Mouse (Mus musculus) small intestine, adult 2 months (tissue): Measurements from ENCODE around the gene Sema6d. TPM values are rescaled to one million over a fixed set of nuclear protein-coding genes. Genes with fewer than 3 reads are reported as not detected.

Experiments
- H3K27ac ChIP-seq: fragments of 200-500 bp; 2 replicates; pipeline ENCODE4 v1.5.1; 2012; ENCODE audit warnings: low read depth, low read length, control low read depth, inconsistent platforms; ENCODE audit not compliant: insufficient read depth
- H3K27me3 ChIP-seq: fragments of 200-500 bp; 2 replicates; pipeline ENCODE4 v1.6.1; 2012; ENCODE audit warnings: mild to moderate bottlenecking, moderate library complexity, low read length, inconsistent platforms; ENCODE audit not compliant: control insufficient read depth, insufficient read depth
- H3K36me3 ChIP-seq: fragments of 200-500 bp; 2 replicates; pipeline ENCODE4 v1.6.1; 2012; ENCODE audit warnings: mild to moderate bottlenecking, low read length, control low read depth, inconsistent platforms; ENCODE audit not compliant: control insufficient read depth, insufficient read depth
- H3K4me1 ChIP-seq: fragments of 200-500 bp; 2 replicates; pipeline ENCODE4 v1.6.1; 2012; ENCODE audit warnings: low read length, inconsistent platforms, mixed read lengths; ENCODE audit not compliant: control insufficient read depth, insufficient read depth, insufficient read length
- H3K4me3 ChIP-seq: fragments of 200-500 bp; 2 replicates; pipeline ENCODE4 v1.5.1; 2012; ENCODE audit warnings: low read depth, mild to moderate bottlenecking, control low read depth, inconsistent platforms, low read length, moderate library complexity
- CTCF ChIP-seq: fragments of 200-500 bp; IDR thresholded peaks from 2 replicates; pipeline ENCODE4 v1.5.1; 2012; ENCODE audit warnings: low read depth, mild to moderate bottlenecking, control low read depth, inconsistent platforms, low read length, moderate library complexity, mixed read lengths; ENCODE audit not compliant: insufficient replicate concordance, insufficient read length; ENCODE audit errors: extremely low read depth
- POLR2A ChIP-seq: fragments of 200-500 bp; IDR thresholded peaks from 2 replicates; pipeline ENCODE4 v1.6.1; 2012; ENCODE audit warnings: low read depth, mild to moderate bottlenecking, control low read depth, inconsistent platforms, low read length, moderate library complexity
- WGBS: fragments of 180-500 bp; shearing (Covaris S2); methylation state at CpG from one replicate; pipeline ENCODE4 v1.1.7; 2018; 5-methylcytosine and 5-hydroxymethylcytosine counted together
- polyA plus RNA-seq: library from polyadenylated mRNA; depleted of rRNA; stranded (reverse); fragments of >200 nt; gene quantifications from 2 replicates; pipeline ENCODE4 v1.2.3, GENCODE M21; 2012

The Sema6d gene
- polyA plus RNA-seq, 1 experiment, result 9.5 TPM

- no peak for TF ChIP-seq POLR2A
- TF ChIP-seq CTCF, result no peak
- no peaks in the 10 kb centered on the region for H3K27me3 ChIP-seq
- 53% methylated on average over 4 of the region's 4 CpGs for WGBS
Observed at GRCm38 (mm10) chr2:124396733-124397132, 307.0 kb downstream of the Sema6d start.

GRCm38 (mm10) chr2:124397304-124397703, 307.5 kb downstream of the Sema6d start:
- Histone ChIP-seq H3K4me3 (no peak overlapping the region), H3K36me3 (no peaks in the 10 kb centered on the region), H3K27ac (no peak overlapping the region), H3K27me3 (no peaks in the 10 kb centered on the region), H3K4me1 (no peaks in the 10 kb centered on the region)
- TF ChIP-seq POLR2A (no peak), CTCF (no peak)
- 51% methylated on average over 5 of the region's 5 CpGs for WGBS

More at GRCm38 (mm10) chr2:124396733-124397132, 307.0 kb downstream of the Sema6d start:
- no peak overlapping the region for H3K27ac ChIP-seq
- no peaks in the 10 kb centered on the region for H3K4me1 ChIP-seq
- H3K36me3 ChIP-seq, result no peaks in the 10 kb centered on the region
- H3K4me3 ChIP-seq, result no peak overlapping the region

DNA sequence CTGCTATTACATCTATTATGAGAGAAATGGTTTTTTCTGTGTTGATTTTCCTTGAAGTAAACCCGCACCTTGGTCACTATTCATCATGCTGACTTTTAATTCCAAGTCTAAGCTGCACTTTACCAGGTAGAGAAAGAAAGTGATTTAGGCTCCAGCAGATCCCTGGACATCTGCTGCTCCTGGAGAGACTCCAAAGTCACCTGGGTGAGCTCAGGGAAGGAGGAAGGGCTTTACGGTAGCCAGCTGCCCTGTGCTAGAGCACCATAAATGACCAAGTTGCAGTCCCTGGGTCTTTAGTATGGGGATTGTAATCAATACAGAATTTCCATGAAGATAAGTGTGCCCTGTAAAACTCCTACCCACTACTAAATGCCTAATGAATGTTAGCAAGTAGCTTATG, 309.8 kb downstream of the Sema6d start:
- Histone ChIP-seq H3K4me1 (no peaks in the 10 kb centered on the region), H3K27ac (no peak overlapping the region), H3K36me3 (no peaks in the 10 kb centered on the region), H3K4me3 (no peak overlapping the region), H3K27me3 (no peaks in the 10 kb centered on the region)
- TF ChIP-seq CTCF, result no peak
- no peak for TF ChIP-seq POLR2A
- 73% methylated on average over 2 of the region's 2 CpGs for WGBS

GRCm38 (mm10) chr2:124401727-124402380, 312.1 kb downstream of the Sema6d start:
- Histone ChIP-seq H3K27ac (no peak overlapping the region), H3K27me3 (no peaks in the 10 kb centered on the region), H3K4me1 (no peaks in the 10 kb centered on the region), H3K4me3 (no peak overlapping the region), H3K36me3 (no peaks in the 10 kb centered on the region)
- 75% methylated on average over 6 of the region's 6 CpGs for WGBS
- no peak for TF ChIP-seq CTCF
- no peak for TF ChIP-seq POLR2A

DNA sequence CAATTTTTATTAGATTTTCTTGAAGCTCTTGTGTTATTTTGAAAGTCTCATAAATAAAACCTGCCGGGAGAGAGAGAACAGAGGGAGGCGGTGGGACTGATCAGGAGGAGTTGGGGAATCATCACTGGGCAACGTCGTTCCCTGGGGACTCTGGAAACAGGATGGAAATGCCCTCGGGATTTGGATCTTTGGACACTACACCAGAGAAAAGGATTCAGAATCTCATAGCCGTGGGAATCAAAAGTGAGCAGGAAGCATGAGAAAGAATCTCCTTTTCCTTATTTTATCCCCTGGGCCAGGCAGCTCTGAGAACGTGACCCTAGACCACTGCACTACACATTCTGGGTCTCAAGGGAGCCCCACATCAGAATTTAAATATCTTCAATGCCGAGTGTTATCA, 313.8 kb downstream of the Sema6d start:
- Histone ChIP-seq H3K27ac (no peak overlapping the region), H3K27me3 (no peaks in the 10 kb centered on the region), H3K4me3 (no peak overlapping the region), H3K36me3 (no peaks in the 10 kb centered on the region), H3K4me1 (no peaks in the 10 kb centered on the region)
- TF ChIP-seq POLR2A (no peak), CTCF (no peak)
- WGBS, result 83% methylated on average over 8 of the region's 8 CpGs

- H3K27ac ChIP-seq, result no peak overlapping the region
- TF ChIP-seq CTCF (no peak), POLR2A (no peak)
- no peaks in the 10 kb centered on the region for H3K4me1 ChIP-seq
- H3K4me3 ChIP-seq, result no peak overlapping the region
- H3K27me3 ChIP-seq, result no peaks in the 10 kb centered on the region
- no peaks in the 10 kb centered on the region for H3K36me3 ChIP-seq
- WGBS, result 67% methylated on average over 6 of the region's 6 CpGs
Observed at GRCm38 (mm10) chr2:124403981-124404380, 314.2 kb downstream of the Sema6d start.

DNA sequence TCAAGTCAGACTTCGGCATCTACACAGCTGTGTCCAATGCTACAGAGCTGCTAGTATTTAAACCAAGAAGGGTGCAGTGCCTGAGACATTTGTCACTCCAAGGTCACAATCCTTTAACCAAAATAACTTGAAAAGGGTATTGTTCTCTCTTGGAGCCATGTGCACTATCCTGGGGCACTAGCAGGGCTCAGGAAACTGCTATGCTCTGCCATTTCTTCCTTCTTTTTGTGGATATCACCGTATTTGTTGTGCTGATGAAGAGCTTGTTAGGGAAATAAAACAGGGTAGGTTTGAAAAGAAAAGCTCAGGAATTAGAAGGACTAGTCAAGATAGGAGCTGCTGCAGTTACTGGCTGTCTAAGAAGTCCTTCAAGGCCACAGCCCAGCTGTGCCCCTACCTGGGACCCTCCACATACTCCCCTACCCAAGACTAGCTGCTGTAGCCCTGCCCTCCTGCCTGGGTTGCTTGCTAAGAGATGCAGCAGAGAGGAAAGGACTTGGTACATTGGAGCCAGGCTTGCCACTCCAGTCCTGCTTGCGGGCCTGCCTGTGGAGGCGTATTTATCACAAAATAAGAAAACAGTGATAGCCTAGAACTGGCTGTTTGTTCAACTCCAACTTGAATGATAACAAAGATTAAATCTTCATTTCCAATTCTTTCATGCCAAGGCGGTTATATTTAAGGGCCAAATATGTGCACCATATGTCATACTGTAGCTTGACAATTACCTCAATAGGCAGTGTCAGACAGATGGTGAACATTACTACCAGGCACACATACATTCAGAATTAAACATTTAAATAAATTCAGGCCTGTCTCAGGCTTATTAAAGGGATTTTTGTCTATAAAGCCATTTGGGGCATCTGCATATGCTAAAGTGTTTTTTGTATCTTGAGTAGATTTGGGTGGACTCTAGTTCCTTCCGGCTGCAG, 315.1 kb downstream of the Sema6d start:
- WGBS, result 82% methylated on average over 6 of the region's 6 CpGs
- TF ChIP-seq POLR2A (no peak), CTCF (no peak)
- no peaks in the 10 kb centered on the region for H3K36me3 ChIP-seq
- H3K4me3 ChIP-seq, result no peak overlapping the region
- H3K27ac ChIP-seq, result no peak overlapping the region
- no peaks in the 10 kb centered on the region for H3K4me1 ChIP-seq
- H3K27me3 ChIP-seq, result no peaks in the 10 kb centered on the region
